Mouse (Mus musculus): ENCODE measurements around the gene Herpud2. TPM values are rescaled to one million over a fixed set of nuclear protein-coding genes. Genes with fewer than 3 reads are reported as not detected.
A peak's percentile ranks its signal among the peaks of the same experiment; 100 is the strongest.

Herpud2 gene
- total RNA-seq, 2 experiments from 2014 or later = 49.6 to 51.0 TPM

DNA sequence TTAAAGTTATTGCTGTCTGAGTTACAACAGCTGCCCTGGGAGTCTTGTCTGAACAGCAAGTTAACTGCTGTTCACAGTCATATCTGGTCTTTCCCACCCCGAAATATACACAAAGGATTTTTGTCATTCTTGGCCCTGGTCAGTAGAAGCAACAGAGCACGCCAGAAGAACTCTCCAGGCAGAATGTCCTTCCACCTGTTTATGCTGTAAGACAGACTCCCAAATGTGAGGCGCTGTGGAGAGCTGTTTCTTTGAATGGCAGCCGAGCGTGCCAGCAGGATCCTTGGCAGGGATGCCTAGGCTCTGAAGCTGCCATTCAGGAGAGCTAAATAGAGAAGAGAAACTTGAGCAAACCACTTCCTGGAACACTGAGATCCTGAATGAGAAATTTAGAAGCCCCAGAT is 23.4 kb upstream of the Herpud2 start:
- intact Hi-C loops (cut with DNase I) = loop anchor here (2.0 kb wide), 1 partner anchor 78 kb away; the partner anchor contains the start of gene Sept7
- no peak overlapping the region for H3K4me3 ChIP-seq
- peak overlapping the region; percentile 94 for H3K27ac ChIP-seq
- peak; percentile 18 for TF ChIP-seq CTCF (IDR thresholded peaks at IDR 0.05)
- DNase-seq (ENCODE audit: extremely low spot score in 1 of 2, low spot score in 2 of 2) = peak; percentile 69 to 79

DNA sequence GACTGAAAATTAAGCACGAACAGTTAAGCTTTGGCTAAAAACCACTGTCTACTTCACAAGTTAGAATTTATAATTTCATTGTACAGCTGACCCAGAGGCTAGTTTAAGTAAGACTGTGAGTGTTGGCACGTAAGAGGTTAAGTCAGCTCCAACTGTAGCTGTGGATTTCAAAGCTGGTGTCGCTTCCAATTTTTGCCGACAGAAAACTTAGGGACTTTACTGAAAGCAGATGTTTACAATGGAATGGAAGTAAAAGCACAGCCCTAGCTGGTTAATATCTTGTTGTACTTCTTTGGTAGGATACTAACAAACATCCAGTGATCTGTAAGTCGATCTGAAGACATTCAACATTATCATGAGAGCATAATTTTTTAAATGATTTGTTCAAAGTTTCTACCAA is 23.0 kb upstream of the Herpud2 start:
- no peak overlapping the region for H3K4me3 ChIP-seq
- no peak for TF ChIP-seq CTCF (IDR thresholded peaks at IDR 0.05)
- DNase-seq (ENCODE audit: extremely low spot score in 1 of 2, low spot score in 2 of 2) = no peak
- intact Hi-C loops (cut with DNase I) = loop anchor here (2.0 to 5.0 kb wide), 3 partner anchors 33 to 418 kb away; partner anchors contain the start of gene Sept7
- H3K27ac ChIP-seq = peak overlapping the region; percentile 94

- no peak for TF ChIP-seq CTCF (IDR thresholded peaks at IDR 0.05)
- DNase-seq (ENCODE audit: extremely low spot score in 1 of 2, low spot score in 2 of 2) = no peak
- H3K27ac ChIP-seq = peak overlapping the region; percentile 15
- no peak overlapping the region for H3K4me3 ChIP-seq
- intact Hi-C loops (cut with DNase I) = loop anchor here (5.0 kb wide), 2 partner anchors 34 to 419 kb away; no protein-coding TSS in a partner anchor
These were observed 21.6 kb upstream of the Herpud2 start for GRCm38 (mm10) chr9:25173171-25173570.

DNA sequence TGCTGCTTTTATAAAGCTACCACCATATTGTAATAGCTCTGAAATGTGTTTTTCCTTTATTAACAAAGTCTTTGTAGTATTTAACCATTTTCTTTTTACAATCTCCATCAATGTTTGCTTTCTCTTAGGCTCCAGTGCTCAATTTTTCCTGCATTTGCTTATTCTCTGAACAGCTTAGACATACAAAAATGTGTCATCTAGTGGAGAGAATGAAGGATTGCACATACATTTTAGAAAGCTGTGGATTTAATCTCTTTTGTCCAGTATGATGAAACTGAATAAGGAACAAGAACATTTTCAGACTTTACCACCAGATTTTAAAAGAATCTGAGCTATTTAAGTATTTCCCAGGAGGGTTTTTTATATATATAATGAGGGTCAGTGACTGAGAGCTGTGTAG is 18.0 kb upstream of the Herpud2 start:
- intact Hi-C loops (cut with DNase I) = loop anchor here (5.0 kb wide), 2 partner anchors 38 to 423 kb away; no protein-coding TSS in a partner anchor
- peak; percentile 66 for TF ChIP-seq CTCF (IDR thresholded peaks at IDR 0.05)
- Histone ChIP-seq H3K4me3 (no peak overlapping the region), H3K27ac (peak overlapping the region; percentile 58)
- no peak for DNase-seq (ENCODE audit: extremely low spot score in 1 of 2, low spot score in 2 of 2)

GRCm38 (mm10) chr9:25167458-25168084 is 16.0 kb upstream of the Herpud2 start:
- Histone ChIP-seq H3K4me3 (no peak overlapping the region), H3K27ac (peak overlapping the region; percentile 50; the same call in 1 of the 2 replicates)
- peak; percentile 71 to 80 for DNase-seq (ENCODE audit: extremely low spot score in 1 of 2, low spot score in 2 of 2)
- TF ChIP-seq CTCF (IDR thresholded peaks at IDR 0.05) = peak; percentile 83
- intact Hi-C loops (cut with DNase I) = loop anchor here (2.0 kb wide), 1 partner anchor 141 kb away; no protein-coding TSS in a partner anchor

- no peak for TF ChIP-seq CTCF (IDR thresholded peaks at IDR 0.05)
- no peak overlapping the region for H3K27ac ChIP-seq
- no peak overlapping the region for H3K4me3 ChIP-seq
- intact Hi-C loops (cut with DNase I) = no loop called here
- no peak for DNase-seq (ENCODE audit: extremely low spot score in 1 of 2, low spot score in 2 of 2)
These were observed 6.6 kb upstream of the Herpud2 start for GRCm38 (mm10) chr9:25158218-25158617.

GRCm38 (mm10) chr9:25156377-25156776 is 4.8 kb upstream of the Herpud2 start:
- Histone ChIP-seq H3K27ac (no peak overlapping the region), H3K4me3 (no peak overlapping the region)
- TF ChIP-seq CTCF (IDR thresholded peaks at IDR 0.05) = peak; percentile 58
- no peak for DNase-seq (ENCODE audit: extremely low spot score in 1 of 2, low spot score in 2 of 2)
- intact Hi-C loops (cut with DNase I) = no loop called here

DNA sequence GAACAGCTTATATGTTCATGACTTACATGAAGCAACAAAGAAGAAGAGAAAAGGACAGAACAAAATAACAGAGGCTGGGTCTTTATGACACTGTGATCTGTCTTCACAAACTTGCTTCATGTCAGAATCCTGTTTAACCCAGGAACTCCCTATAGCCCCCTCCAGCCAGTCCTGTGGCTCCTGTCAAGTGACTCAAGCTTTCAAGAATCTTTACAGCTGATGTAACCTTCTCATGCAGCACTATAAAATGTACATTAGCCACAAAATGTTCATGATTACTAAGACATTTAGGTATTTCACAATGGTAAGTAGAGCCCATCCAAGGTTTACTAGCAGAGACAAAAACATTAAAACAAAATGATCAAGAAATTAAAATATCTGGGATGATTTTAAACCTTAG is 1.4 kb upstream of the Herpud2 start:
- no peak for DNase-seq (ENCODE audit: extremely low spot score in 1 of 2, low spot score in 2 of 2)
- Histone ChIP-seq H3K4me3 (no peak overlapping the region), H3K27ac (no peak overlapping the region)
- TF ChIP-seq CTCF (IDR thresholded peaks at IDR 0.05) = no peak
- intact Hi-C loops (cut with DNase I) = loop anchor here (5.0 kb wide), 3 partner anchors 159 to 439 kb away; partner anchors contain the start of gene Eepd1

- DNase-seq (ENCODE audit: extremely low spot score in 1 of 2, low spot score in 2 of 2) = no peak
- Histone ChIP-seq H3K27ac (peak overlapping the region; percentile 97), H3K4me3 (peak overlapping the region; percentile 84)
- intact Hi-C loops (cut with DNase I) = loop anchor here (5.0 kb wide), 3 partner anchors 160 to 440 kb away; partner anchors contain the start of gene Eepd1
- no peak for TF ChIP-seq CTCF (IDR thresholded peaks at IDR 0.05)
These were observed 837 bp upstream of the Herpud2 start for GRCm38 (mm10) chr9:25152457-25152856.

GRCm38 (mm10) chr9:25150791-25151610 is 619 bp downstream of the Herpud2 start:
- TF ChIP-seq CTCF (IDR thresholded peaks at IDR 0.05) = no peak
- peak; percentile 63 to 66 for DNase-seq (ENCODE audit: extremely low spot score in 1 of 2, low spot score in 2 of 2)
- intact Hi-C loops (cut with DNase I) = loop anchor here (1.0 to 5.0 kb wide), 4 partner anchors 101 to 441 kb away; partner anchors contain the start of genes Eepd1 and Sept7
- H3K27ac ChIP-seq = peak overlapping the region; percentile 97
- H3K4me3 ChIP-seq = peak overlapping the region; percentile 84

- Histone ChIP-seq H3K4me3 (peak overlapping the region; percentile 84), H3K27ac (no peak overlapping the region)
These were observed 2.9 kb downstream of the Herpud2 start for GRCm38 (mm10) chr9:25148767-25149166.

DNA sequence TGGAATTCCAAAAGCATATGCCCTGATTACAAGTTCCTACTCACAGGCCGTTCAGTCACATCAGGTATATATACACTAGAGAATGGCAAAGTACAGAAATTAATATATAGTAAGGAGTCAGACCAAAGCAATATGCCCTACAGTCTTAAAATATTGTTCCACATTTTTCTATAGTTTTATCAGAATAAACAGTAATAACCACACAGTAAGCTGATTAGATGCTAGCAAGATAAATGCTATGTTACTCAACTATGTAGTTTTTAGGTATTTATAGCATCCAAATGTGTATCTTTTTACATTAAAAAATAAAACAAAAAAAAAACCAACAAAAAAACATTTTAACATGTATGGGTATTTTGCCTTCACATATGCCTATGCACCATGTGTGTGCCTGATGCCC is 5.7 kb downstream of the Herpud2 start:
- DNase-seq (ENCODE audit: extremely low spot score in 1 of 2, low spot score in 2 of 2) = no peak
- no peak overlapping the region for H3K27ac ChIP-seq
- intact Hi-C loops (cut with DNase I) = no loop called here
- no peak overlapping the region for H3K4me3 ChIP-seq
- TF ChIP-seq CTCF (IDR thresholded peaks at IDR 0.05) = no peak

More at GRCm38 (mm10) chr9:25148767-25149166, 2.9 kb downstream of the Herpud2 start:
- no peak for TF ChIP-seq CTCF (IDR thresholded peaks at IDR 0.05)
- no peak for DNase-seq (ENCODE audit: extremely low spot score in 1 of 2, low spot score in 2 of 2)
- intact Hi-C loops (cut with DNase I) = no loop called here

Measured in left cerebral cortex, adult 2 months (tissue).